Mouse (Mus musculus): ENCODE measurements around the gene Otub1. TPM values are rescaled to one million over a fixed set of nuclear protein-coding genes. Genes with fewer than 3 reads are reported as not detected.
A peak's percentile ranks its signal among the peaks of the same experiment; 100 is the strongest.

Gene Otub1
- polyA plus RNA-seq, 1 experiment from 2014 or later = 274 TPM

GRCm38 (mm10) chr19:7181496-7181895 lies 24.6 kb downstream of the Otub1 start:
- 70% methylated on average over 7 of the region's 7 CpGs for WGBS

GRCm38 (mm10) chr19:7180756-7181405 lies 25.2 kb downstream of the Otub1 start:
- Histone ChIP-seq H3K4me3 (no peak overlapping the region), H3K27ac (replicated peaks) (no peak overlapping the region), H3K4me1 (peaks cover 68% of the 10 kb centered on the region), H3K36me3 (no peaks in the 10 kb centered on the region), H3K9me3 (replicated peaks) (no peaks in the 10 kb centered on the region), H3K27me3 (ENCODE audit: low read depth, poor library complexity, severe bottlenecking) (peaks cover 97% of the 10 kb centered on the region)
- 76% methylated on average over 8 of the region's 8 CpGs for WGBS
- DNase-seq (ENCODE audit: low spot score) = no peak

More at GRCm38 (mm10) chr19:7181496-7181895, 24.6 kb downstream of the Otub1 start:
- no peak for DNase-seq (ENCODE audit: low spot score)
- Histone ChIP-seq H3K27ac (replicated peaks) (no peak overlapping the region), H3K4me3 (no peak overlapping the region), H3K36me3 (no peaks in the 10 kb centered on the region), H3K4me1 (peaks cover 68% of the 10 kb centered on the region), H3K27me3 (ENCODE audit: low read depth, poor library complexity, severe bottlenecking) (peaks cover 97% of the 10 kb centered on the region), H3K9me3 (replicated peaks) (no peaks in the 10 kb centered on the region)

DNA sequence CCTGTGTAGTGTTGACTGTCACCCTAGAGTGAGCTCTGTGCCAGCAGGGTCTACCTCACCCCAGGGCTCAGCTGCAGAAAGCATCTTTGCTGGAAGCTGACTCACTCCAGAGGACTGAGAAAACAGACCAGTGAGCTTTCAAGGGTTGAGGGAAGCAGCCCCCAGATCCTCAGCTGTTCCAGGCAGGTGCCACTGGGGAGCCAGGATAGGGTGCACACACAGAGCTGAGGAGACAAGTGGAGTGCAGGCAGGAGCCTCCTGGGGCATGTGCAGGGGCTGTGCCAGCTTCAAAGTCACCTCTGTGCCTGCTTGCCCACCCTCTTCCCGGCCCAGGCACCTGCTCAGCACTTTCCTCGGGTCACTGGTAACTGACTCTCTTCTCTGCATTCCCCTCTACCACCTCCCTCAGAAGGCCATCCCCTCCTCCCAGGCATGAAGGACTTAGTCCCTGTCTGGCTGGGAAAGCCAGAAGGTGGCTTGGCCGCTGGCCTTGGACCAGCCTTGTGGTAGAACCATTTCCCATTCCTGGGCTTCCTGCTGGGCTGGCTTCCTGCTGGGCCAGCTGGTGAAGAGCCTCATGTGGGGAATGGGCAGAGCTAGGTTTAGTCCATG lies 27.2 kb downstream of the Otub1 start:
- peaks cover 59% of the 10 kb centered on the region for H3K4me1 ChIP-seq

DNA sequence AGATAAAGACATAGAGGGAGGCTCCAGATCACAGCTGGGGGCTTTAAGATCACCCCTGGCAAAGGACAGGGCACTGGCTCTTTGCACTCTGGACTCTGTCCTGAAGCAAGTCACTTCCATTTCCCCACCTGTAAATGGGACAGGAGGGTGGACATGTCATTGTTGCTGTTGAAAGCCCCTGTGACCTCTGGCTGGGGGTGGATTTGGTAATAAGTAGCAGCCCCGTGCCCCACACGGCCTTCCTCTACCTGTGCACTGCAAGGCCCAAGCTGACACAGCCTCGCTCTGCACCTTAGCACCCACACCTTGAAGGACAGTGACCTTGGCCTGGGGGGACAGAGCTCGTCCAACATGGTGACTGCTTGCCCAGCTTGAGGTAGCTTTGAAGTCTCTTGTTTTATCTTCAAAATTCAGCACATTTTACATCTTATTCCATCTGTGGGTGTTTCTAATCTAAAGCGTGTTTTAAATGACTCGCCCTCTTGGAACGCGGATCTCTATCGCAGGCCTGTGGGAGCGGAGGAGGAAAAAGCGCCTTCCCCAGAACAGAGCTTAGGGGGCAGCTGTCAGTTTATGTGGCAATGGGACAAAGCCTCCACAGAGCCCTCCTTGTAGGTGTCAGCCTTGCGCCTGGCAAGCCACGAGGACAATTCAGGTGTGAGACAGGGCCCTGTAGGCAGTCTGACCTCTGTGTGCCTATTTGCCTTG lies 28.2 kb downstream of the Otub1 start:
- Histone ChIP-seq H3K27ac (replicated peaks) (peak overlapping the region; percentile 39; the same call in 1 of the 2 replicates), H3K27me3 (ENCODE audit: low read depth, poor library complexity, severe bottlenecking) (peaks cover 86% of the 10 kb centered on the region), H3K9me3 (replicated peaks) (no peaks in the 10 kb centered on the region), H3K4me3 (no peak overlapping the region), H3K4me1 (peaks cover 61% of the 10 kb centered on the region), H3K36me3 (no peaks in the 10 kb centered on the region)
- DNase-seq (ENCODE audit: low spot score) = no peak
- 54% methylated on average over 13 of the region's 13 CpGs for WGBS

More for the DNA sequence above, 27.2 kb downstream of the Otub1 start:
- no peak overlapping the region for H3K4me3 ChIP-seq
- peaks cover 96% of the 10 kb centered on the region for H3K27me3 ChIP-seq (ENCODE audit: low read depth, poor library complexity, severe bottlenecking)
- H3K36me3 ChIP-seq = no peaks in the 10 kb centered on the region
- 40% methylated on average over 3 of the region's 3 CpGs for WGBS
- 0 out of 2 replicates have a peak overlapping the region, but pooled peaks have one; percentile 39 for H3K27ac ChIP-seq (replicated peaks)
- no peak for DNase-seq (ENCODE audit: low spot score)
- no peaks in the 10 kb centered on the region for H3K9me3 ChIP-seq (replicated peaks)

DNA sequence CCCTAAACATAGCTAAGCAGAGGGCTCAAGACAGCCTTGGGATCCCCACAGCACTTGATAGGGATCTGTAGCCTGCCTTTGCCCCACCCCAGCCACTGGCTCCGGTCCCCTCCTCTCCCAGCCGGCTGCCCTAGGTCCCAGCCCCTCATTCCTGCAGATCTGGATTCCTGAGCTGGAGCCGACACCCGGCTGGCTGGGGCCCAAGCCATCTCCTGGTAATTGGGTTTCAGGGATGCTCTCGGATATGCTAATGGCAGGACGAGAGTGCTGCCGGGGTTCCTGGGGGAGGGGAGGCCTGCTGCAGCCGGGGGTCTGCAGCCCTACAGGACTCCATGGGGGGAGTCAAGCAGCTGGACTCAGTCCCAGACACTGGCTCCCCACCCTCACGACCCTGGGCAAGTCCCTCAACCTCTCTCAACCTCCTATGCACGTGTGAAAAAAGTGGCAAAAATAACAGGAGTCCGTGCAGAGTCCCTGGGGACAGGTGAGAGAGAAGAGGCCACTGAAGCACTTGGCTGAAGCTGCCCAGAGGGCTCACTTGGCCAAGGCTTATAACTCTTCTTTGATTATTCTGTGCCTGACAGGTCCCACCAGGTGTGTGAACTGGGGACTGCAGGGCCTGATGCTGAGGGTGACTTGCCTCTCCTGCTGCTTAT lies 29.9 kb downstream of the Otub1 start:
- Histone ChIP-seq H3K4me1 (peaks cover 65% of the 10 kb centered on the region), H3K27me3 (ENCODE audit: low read depth, poor library complexity, severe bottlenecking) (peaks cover 74% of the 10 kb centered on the region), H3K27ac (replicated peaks) (peak overlapping the region; percentile 56), H3K4me3 (no peak overlapping the region), H3K9me3 (replicated peaks) (no peaks in the 10 kb centered on the region), H3K36me3 (no peaks in the 10 kb centered on the region)
- no peak for DNase-seq (ENCODE audit: low spot score)
- WGBS = 12% methylated on average over 11 of the region's 11 CpGs

DNA sequence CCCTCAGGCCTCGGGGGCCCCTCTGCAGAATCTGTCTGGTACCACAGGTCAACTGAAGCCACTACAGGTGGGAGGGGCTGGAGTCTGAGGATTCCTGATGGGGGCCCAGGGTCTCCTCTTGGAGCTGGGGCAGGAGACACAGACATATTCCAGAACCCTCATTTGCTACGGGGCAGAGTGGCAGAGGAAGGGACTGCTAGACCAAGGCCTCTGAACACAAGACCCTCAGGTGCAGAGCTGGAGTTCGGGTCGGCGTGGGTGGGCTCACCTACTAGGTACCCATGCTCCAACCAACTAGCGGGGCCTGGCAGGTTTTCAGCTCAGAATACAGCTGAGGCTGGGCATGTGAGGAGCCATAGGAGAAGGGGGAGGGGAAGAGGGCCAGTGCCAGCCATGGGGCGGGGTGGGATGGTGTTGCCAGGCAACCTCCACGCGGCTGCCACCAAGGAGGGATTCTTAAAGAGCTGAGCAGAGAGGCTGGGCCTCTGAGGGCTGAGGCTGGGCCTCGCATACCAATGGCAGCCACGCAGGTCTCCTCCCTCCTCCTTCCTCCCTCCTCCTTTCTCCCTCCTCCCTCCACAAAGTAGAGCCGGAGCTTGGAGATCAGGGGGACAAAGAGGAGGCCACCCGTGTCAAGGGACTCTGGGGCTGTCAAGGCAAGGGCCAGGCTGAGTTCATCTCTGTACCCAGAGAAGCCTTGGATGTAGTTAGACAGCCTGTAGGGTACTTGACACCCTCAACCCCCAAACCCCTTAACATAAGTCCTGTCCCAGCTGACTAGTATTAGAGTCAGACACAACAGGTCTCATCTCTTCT lies 33.9 kb downstream of the Otub1 start:
- H3K4me3 ChIP-seq = peak overlapping the region; percentile 37
- peak; percentile 88 for DNase-seq (ENCODE audit: low spot score)
- H3K9me3 ChIP-seq (replicated peaks) = no peaks in the 10 kb centered on the region
- peaks cover 72% of the 10 kb centered on the region for H3K27me3 ChIP-seq (ENCODE audit: low read depth, poor library complexity, severe bottlenecking)
- 18% methylated on average over 13 of the region's 13 CpGs for WGBS
- peak overlapping the region; percentile 88 for H3K27ac ChIP-seq (replicated peaks)
- H3K36me3 ChIP-seq = no peaks in the 10 kb centered on the region
- peaks cover 60% of the 10 kb centered on the region for H3K4me1 ChIP-seq

DNA sequence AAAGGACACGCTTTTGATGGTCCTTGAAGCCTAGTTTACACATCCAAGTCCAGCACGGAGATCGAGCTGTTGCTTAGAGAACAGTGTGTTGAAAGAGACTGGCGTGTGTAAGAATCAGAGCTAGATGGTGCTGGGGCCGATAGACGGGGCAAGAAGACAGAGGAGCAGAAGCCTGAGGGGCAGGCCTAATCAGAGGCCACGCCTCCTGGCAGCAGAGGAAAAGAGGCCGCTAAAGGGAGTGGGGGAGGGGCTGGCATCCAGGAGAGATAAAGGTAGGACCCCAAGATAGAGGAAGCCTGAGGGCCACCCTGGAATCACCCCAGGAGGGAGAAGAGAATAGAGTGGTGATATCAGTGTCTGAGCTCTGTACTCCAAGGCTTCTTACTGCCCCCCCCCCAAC lies 34.7 kb downstream of the Otub1 start:
- Histone ChIP-seq H3K4me3 (peak overlapping the region; percentile 37), H3K36me3 (no peaks in the 10 kb centered on the region), H3K9me3 (replicated peaks) (no peaks in the 10 kb centered on the region), H3K27me3 (ENCODE audit: low read depth, poor library complexity, severe bottlenecking) (peaks cover 74% of the 10 kb centered on the region), H3K4me1 (peaks cover 63% of the 10 kb centered on the region), H3K27ac (replicated peaks) (peak overlapping the region; percentile 88)
- peak; percentile 48 for DNase-seq (ENCODE audit: low spot score)
- 7% methylated on average over 8 of the region's 8 CpGs for WGBS

GRCm38 (mm10) chr19:7170916-7171315 lies 35.2 kb downstream of the Otub1 start:
- peaks cover 63% of the 10 kb centered on the region for H3K4me1 ChIP-seq
- WGBS = 75% methylated on average over 6 of the region's 6 CpGs
- DNase-seq (ENCODE audit: low spot score) = no peak
- peaks cover 74% of the 10 kb centered on the region for H3K27me3 ChIP-seq (ENCODE audit: low read depth, poor library complexity, severe bottlenecking)
- 0 out of 2 replicates have a peak overlapping the region, but pooled peaks have one; percentile 37 for H3K4me3 ChIP-seq
- no peaks in the 10 kb centered on the region for H3K9me3 ChIP-seq (replicated peaks)
- peak overlapping the region; percentile 88 for H3K27ac ChIP-seq (replicated peaks)
- no peaks in the 10 kb centered on the region for H3K36me3 ChIP-seq

DNA sequence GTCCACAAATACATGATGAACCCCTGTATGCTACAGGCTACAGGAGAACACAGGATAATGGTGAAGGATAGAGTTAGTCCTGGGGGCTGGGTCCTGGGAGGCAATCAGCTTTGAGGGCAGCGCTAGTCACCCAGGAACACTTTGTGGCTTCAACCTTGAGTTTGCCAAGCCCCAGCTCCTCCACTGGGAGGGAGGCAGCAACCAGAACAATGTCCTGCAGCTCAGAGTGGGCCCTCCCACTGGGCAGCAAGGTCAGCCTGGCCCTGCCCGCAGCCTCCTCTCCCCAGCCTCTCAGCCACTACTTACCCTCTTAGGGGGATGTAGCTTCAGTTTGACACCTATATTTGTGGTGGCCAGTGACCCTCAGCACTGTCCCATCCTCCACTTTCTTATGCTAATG lies 37.7 kb downstream of the Otub1 start:
- Histone ChIP-seq H3K4me3 (no peak overlapping the region), H3K36me3 (no peaks in the 10 kb centered on the region), H3K27ac (replicated peaks) (0 out of 2 replicates have a peak overlapping the region, but pooled peaks have one; percentile 35), H3K4me1 (peaks cover 82% of the 10 kb centered on the region), H3K9me3 (replicated peaks) (no peaks in the 10 kb centered on the region), H3K27me3 (ENCODE audit: low read depth, poor library complexity, severe bottlenecking) (peaks cover 81% of the 10 kb centered on the region)
- WGBS = 32% methylated on average over 2 of the region's 2 CpGs
- DNase-seq (ENCODE audit: low spot score) = no peak

DNA sequence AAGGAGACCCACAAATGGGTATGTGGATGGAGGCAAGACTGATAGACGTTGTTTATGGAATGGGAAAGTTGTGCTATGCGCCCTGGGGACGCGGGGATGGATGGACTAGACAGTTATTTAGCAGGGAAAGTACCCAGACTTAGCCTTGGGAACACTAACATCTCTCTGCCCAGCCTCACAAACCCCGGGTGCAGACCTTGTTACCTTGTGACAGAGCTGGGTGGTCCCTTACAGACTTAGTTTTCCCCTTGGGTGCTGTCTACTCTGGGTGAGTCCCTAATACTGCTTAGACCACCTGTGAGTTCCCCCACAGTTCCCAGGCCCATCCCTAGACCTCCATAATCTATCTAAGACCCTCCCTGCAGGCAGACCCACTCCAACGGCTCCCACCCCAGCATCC lies 39.3 kb downstream of the Otub1 start:
- no peak overlapping the region for H3K27ac ChIP-seq (replicated peaks)
- H3K4me1 ChIP-seq = peaks cover 81% of the 10 kb centered on the region
- DNase-seq (ENCODE audit: low spot score) = no peak
- H3K9me3 ChIP-seq (replicated peaks) = no peaks in the 10 kb centered on the region
- no peaks in the 10 kb centered on the region for H3K36me3 ChIP-seq
- peaks cover 94% of the 10 kb centered on the region for H3K27me3 ChIP-seq (ENCODE audit: low read depth, poor library complexity, severe bottlenecking)
- H3K4me3 ChIP-seq = peak overlapping the region; percentile 76; the same call in 1 of the 2 replicates
- WGBS = 5% methylated on average over 6 of the region's 6 CpGs

DNA sequence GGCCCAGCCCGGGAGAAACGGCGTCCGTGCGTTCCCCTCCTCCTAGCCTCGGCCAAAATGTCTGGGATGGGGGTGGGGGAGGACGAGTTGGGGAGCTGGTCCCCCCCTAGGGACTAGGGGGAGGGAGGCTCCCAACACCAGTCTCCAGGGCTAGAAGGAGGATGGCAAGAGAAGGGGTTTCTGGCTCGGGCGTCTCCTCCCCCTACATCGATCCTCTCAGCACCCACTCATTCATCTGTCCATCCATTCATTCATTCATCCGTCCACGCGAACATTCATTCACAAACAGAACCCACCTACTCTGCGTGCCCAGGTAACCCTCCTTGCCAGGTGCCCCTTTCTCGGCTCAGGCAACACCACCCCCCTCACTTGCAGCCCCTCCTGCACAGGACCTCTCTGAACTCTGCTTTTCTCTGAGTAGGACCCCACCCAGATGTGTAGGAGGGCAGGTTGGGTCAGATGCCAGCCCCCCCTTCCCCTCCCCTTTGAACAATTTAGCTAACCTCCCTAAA lies 39.9 kb downstream of the Otub1 start:
- Histone ChIP-seq H3K4me3 (peak overlapping the region; percentile 76), H3K27me3 (ENCODE audit: low read depth, poor library complexity, severe bottlenecking) (peaks cover 98% of the 10 kb centered on the region), H3K4me1 (peaks cover 80% of the 10 kb centered on the region), H3K9me3 (replicated peaks) (no peaks in the 10 kb centered on the region), H3K36me3 (no peaks in the 10 kb centered on the region), H3K27ac (replicated peaks) (peak overlapping the region; percentile 86)
- 3% methylated on average over 15 of the region's 15 CpGs for WGBS
- no peak for DNase-seq (ENCODE audit: low spot score)
